29 mouse cellular contexts compared by ENCODE assay signal in the genomic region with DNA sequence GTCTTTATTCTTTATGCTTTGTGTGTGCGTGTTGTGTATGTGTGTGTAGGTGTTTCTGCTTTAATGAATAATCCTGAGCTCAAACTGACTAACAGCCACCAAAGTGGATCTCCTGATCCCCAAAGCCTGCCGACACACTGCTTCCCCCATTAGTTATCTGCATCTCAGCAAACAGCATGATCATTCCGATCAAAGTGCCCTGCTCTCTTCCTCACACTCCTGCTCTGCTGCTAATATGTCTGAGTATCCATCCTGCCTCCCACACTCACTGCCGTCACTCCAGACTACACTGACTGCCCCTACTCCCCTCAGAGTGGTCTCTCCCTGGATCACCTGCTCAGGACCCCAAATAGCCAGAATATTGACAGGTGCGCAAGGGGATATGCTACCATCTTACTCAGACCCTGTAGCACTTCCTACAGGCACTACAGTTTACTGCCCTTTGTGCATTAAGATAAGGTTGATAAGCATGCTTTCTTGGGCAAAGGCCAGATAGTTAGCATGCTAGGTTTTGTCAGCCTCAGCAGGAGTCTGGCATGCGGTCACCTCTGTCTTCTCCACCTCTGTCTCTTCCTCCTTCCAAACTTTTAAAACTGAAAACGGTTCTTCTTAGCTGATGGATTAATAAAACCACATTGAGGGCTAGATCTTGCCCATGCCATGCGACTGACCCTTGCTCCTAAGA.
DNase-seq lines count a peak whose midpoint lies in the region; ATAC-seq and TF ChIP-seq lines count a peak whose summit lies in the region.
"Had no signal": no experiment of that assay in that cellular context is flagged by ENCODE, and none has a peak within 500 bp of the region (broad histone marks: within the 10 kb centered on the region; RNA-seq: fewer than 3 reads in every experiment).

No protein-coding gene starts in this region.

- H3K4me2 ChIP-seq in intestine, embryonic 16.5 days (ENCODE audit: low read depth, low read length), result peak overlapping the region; percentile 39
- no peak overlapping the region for H3K4me2 ChIP-seq in liver, embryonic 15.5 days
- H3K4me2 ChIP-seq: embryonic facial prominence, embryonic 12.5 days; heart, embryonic 13.5 days; hindbrain, embryonic 14.5 days; limb, embryonic 15.5 days; lung, embryonic 15.5 days; neural tube, embryonic 12.5 days had no signal

- WGBS in intestine, embryonic 16.5 days, result 64% methylated on average over 8 of the region's 8 CpGs
- 59% methylated on average over 8 of the region's 8 CpGs for WGBS in liver, embryonic 15.5 days (ENCODE audit: insufficient replicate concordance)
- 31% methylated on average over 8 of the region's 8 CpGs for WGBS in small intestine, adult 2 months
- 90% methylated on average over 8 of the region's 8 CpGs for WGBS in embryonic facial prominence, embryonic 10.5 days

- H3K9me3 ChIP-seq in intestine, embryonic 16.5 days (ENCODE audit: control insufficient read depth, low read length), result 0 out of 2 replicates have a peak, but pooled peaks cover 2% of the 10 kb centered on the region
- H3K9me3 ChIP-seq in liver, embryonic 15.5 days (replicated peaks), result no peaks in the 10 kb centered on the region
- peaks cover 2% of the 10 kb centered on the region; the same call in 1 of the 2 replicates for H3K9me3 ChIP-seq in embryonic facial prominence, embryonic 10.5 days
- H3K9me3 ChIP-seq: embryonic facial prominence, embryonic 12.5 days; limb, embryonic 10.5 days; limb, embryonic 15.5 days; lung, embryonic 15.5 days; midbrain, embryonic 10.5 days; neural tube, embryonic 12.5 days had no signal

- peak overlapping the region; percentile 30 for H3K4me3 ChIP-seq in intestine, embryonic 16.5 days (ENCODE audit: low read length)
- H3K4me3 ChIP-seq in liver, embryonic 15.5 days (replicated peaks), result no peak overlapping the region
- H3K4me3 ChIP-seq in small intestine, adult 2 months (ENCODE audit: low read depth, low read length), result peak overlapping the region; percentile 37
- no peak overlapping the region for H3K4me3 ChIP-seq in embryonic facial prominence, embryonic 10.5 days
- H3K4me3 ChIP-seq: embryonic facial prominence, embryonic 12.5 days; heart, embryonic 13.5 days; limb, embryonic 10.5 days; limb, embryonic 15.5 days; lung, embryonic 15.5 days; midbrain, embryonic 10.5 days; neural tube, embryonic 12.5 days had no signal

- H3K9ac ChIP-seq in intestine, embryonic 16.5 days (ENCODE audit: low read depth, low read length), result peak overlapping the region; percentile 57
- H3K9ac ChIP-seq in liver, embryonic 15.5 days, result no peak overlapping the region
- H3K9ac ChIP-seq: embryonic facial prominence, embryonic 12.5 days; heart, embryonic 13.5 days; hindbrain, embryonic 14.5 days; limb, embryonic 15.5 days; lung, embryonic 15.5 days; neural tube, embryonic 12.5 days had no signal

- no peak for TF ChIP-seq CTCF in small intestine, adult 2 months (IDR thresholded peaks at IDR 0.05; ENCODE audit: extremely low read depth, insufficient read length, insufficient replicate concordance, low read depth, low read length)

- peaks cover 10% of the 10 kb centered on the region; the same call in 1 of the 2 replicates for H3K4me1 ChIP-seq in intestine, embryonic 16.5 days (ENCODE audit: control insufficient read depth, insufficient read depth, low read length)
- peaks cover 15% of the 10 kb centered on the region for H3K4me1 ChIP-seq in liver, embryonic 15.5 days (replicated peaks)
- peaks cover 11% of the 10 kb centered on the region; the same call in 1 of the 2 replicates for H3K4me1 ChIP-seq in small intestine, adult 2 months (ENCODE audit: control insufficient read depth, insufficient read depth, insufficient read length, low read length)
- peaks cover 14% of the 10 kb centered on the region for H3K4me1 ChIP-seq in embryonic facial prominence, embryonic 10.5 days
- H3K4me1 ChIP-seq: embryonic facial prominence, embryonic 12.5 days; limb, embryonic 10.5 days had no signal

- TF ChIP-seq POLR2A in small intestine, adult 2 months (IDR thresholded peaks at IDR 0.05; ENCODE audit: low read depth, low read length), result no peak

- peak; percentile 36 for DNase-seq in MEL-GATA-1-ER (ENCODE audit: extremely low read depth, low read depth)
- no peak for DNase-seq in B cell, adult 2 months
- no peak for DNase-seq in embryonic facial prominence, embryonic 10.5 days (ENCODE audit: low spot score)
- no peak for DNase-seq in cerebellum, adult 18-20 months
- DNase-seq in cerebellum, postnatal 4 days (ENCODE audit: low spot score in 2 of 2), result no peak
- DNase-seq: adrenal gland, adult 8-10 months; cerebellum, adult 8-10 months; cerebellum, postnatal 25 days; heart, postnatal 10 days; kidney, adult 2 months; kidney, postnatal 10 days; lung, postnatal 36 days; right cerebral cortex, adult 18-20 months; thymus, postnatal 14 days had no signal

- H3K27ac ChIP-seq in intestine, embryonic 16.5 days (ENCODE audit: low read length), result peak overlapping the region; percentile 92
- H3K27ac ChIP-seq in liver, embryonic 15.5 days (replicated peaks), result no peak overlapping the region
- H3K27ac ChIP-seq in small intestine, adult 2 months (ENCODE audit: insufficient read depth, low read depth, low read length), result peak overlapping the region; percentile 82
- no peak overlapping the region for H3K27ac ChIP-seq in embryonic facial prominence, embryonic 10.5 days (replicated peaks)
- H3K27ac ChIP-seq: embryonic facial prominence, embryonic 12.5 days; heart, embryonic 13.5 days; hindbrain, embryonic 14.5 days; limb, embryonic 10.5 days; limb, embryonic 15.5 days; lung, embryonic 15.5 days; midbrain, embryonic 10.5 days; neural tube, embryonic 12.5 days had no signal

- ATAC-seq in intestine, embryonic 16.5 days, result peak; percentile 87
- peak; percentile 40; the same call in 1 of the 2 replicates for ATAC-seq in liver, embryonic 15.5 days (ENCODE audit: insufficient read depth)
- ATAC-seq: activated CD4-positive, CD25-positive, alpha-beta regulatory T cell, adult 4 months; CD4-positive, CD25-positive, alpha-beta regulatory T cell, adult 4 months; forebrain, embryonic 16.5 days; midbrain, embryonic 16.5 days had no signal

- no peaks in the 10 kb centered on the region for H3K36me3 ChIP-seq in intestine, embryonic 16.5 days (ENCODE audit: control insufficient read depth, insufficient read depth, low read length)
- no peaks in the 10 kb centered on the region for H3K36me3 ChIP-seq in liver, embryonic 15.5 days (replicated peaks)
- H3K36me3 ChIP-seq in small intestine, adult 2 months (ENCODE audit: control insufficient read depth, insufficient read depth, low read length), result no peaks in the 10 kb centered on the region
- H3K36me3 ChIP-seq in embryonic facial prominence, embryonic 10.5 days (replicated peaks), result no peaks in the 10 kb centered on the region
- H3K36me3 ChIP-seq: embryonic facial prominence, embryonic 12.5 days; limb, embryonic 10.5 days; limb, embryonic 15.5 days; lung, embryonic 15.5 days; midbrain, embryonic 10.5 days; neural tube, embryonic 12.5 days had no signal

- no peaks in the 10 kb centered on the region for H3K27me3 ChIP-seq in intestine, embryonic 16.5 days (replicated peaks; ENCODE audit: control insufficient read depth, insufficient read depth, low read length)
- no peaks in the 10 kb centered on the region for H3K27me3 ChIP-seq in liver, embryonic 15.5 days
- H3K27me3 ChIP-seq in small intestine, adult 2 months (ENCODE audit: control insufficient read depth, insufficient read depth, low read length), result no peaks in the 10 kb centered on the region
- H3K27me3 ChIP-seq in embryonic facial prominence, embryonic 10.5 days (replicated peaks; ENCODE audit: low read depth, poor library complexity, severe bottlenecking), result no peaks in the 10 kb centered on the region
- H3K27me3 ChIP-seq: embryonic facial prominence, embryonic 12.5 days; limb, embryonic 15.5 days; lung, embryonic 15.5 days; neural tube, embryonic 12.5 days had no signal

Comparison
In these comparisons a context has a peak if more than half of its experiments do, and no peak if none do; other contexts are left out.
1. H3K27ac ChIP-seq: peak in intestine, embryonic 16.5 days (single experiment) and small intestine, adult 2 months (single experiment); none in liver, embryonic 15.5 days (single experiment) and embryonic facial prominence, embryonic 10.5 days (single experiment).
2. H3K4me3 ChIP-seq: peak in intestine, embryonic 16.5 days (single experiment) and small intestine, adult 2 months (single experiment); none in liver, embryonic 15.5 days (single experiment) and embryonic facial prominence, embryonic 10.5 days (single experiment).